Mouse (Mus musculus) C2C12 (cell line): Measurements from ENCODE around the gene Hrk.

Experiments used
- CEBPB ChIP-seq: IDR thresholded peaks from one replicate; pipeline ENCODE4 v1.6.1; 2011; ENCODE audit warnings: low read depth, mild to moderate bottlenecking, control low read depth, moderate library complexity
- CTCF ChIP-seq: IDR thresholded peaks from one replicate; pipeline ENCODE4 v1.5.1; 2011; ENCODE audit not compliant: control insufficient read depth, insufficient read depth, insufficient read length
- MAX ChIP-seq: IDR thresholded peaks from one replicate; pipeline ENCODE4 v1.6.1; 2011; ENCODE audit warnings: mild to moderate bottlenecking, control low read depth
- MYOD1 ChIP-seq: IDR thresholded peaks from one replicate; pipeline ENCODE4 v1.6.1; 2011; ENCODE audit warnings: low read depth; ENCODE audit not compliant: control insufficient read depth, insufficient read length
- MYOG ChIP-seq: IDR thresholded peaks from one replicate; pipeline ENCODE4 v1.6.1; 2011; ENCODE audit not compliant: control insufficient read depth, insufficient read length; ENCODE audit errors: extremely low read depth
- USF1 ChIP-seq: IDR thresholded peaks from one replicate; pipeline ENCODE4 v1.6.1; 2011; ENCODE audit warnings: low read depth, mild to moderate bottlenecking, control low read depth, moderate library complexity

- TF ChIP-seq CEBPB, result no peak
- TF ChIP-seq CTCF, result no peak
- TF ChIP-seq MYOD1, result no peak
- TF ChIP-seq MAX, result no peak
- TF ChIP-seq USF1, result no peak
- no peak for TF ChIP-seq MYOG
Observed at GRCm38 (mm10) chr5:118160691-118161090, 3.8 kb upstream of the Hrk start.
